7 mouse cellular contexts compared by ENCODE assay signal in the genomic region with DNA sequence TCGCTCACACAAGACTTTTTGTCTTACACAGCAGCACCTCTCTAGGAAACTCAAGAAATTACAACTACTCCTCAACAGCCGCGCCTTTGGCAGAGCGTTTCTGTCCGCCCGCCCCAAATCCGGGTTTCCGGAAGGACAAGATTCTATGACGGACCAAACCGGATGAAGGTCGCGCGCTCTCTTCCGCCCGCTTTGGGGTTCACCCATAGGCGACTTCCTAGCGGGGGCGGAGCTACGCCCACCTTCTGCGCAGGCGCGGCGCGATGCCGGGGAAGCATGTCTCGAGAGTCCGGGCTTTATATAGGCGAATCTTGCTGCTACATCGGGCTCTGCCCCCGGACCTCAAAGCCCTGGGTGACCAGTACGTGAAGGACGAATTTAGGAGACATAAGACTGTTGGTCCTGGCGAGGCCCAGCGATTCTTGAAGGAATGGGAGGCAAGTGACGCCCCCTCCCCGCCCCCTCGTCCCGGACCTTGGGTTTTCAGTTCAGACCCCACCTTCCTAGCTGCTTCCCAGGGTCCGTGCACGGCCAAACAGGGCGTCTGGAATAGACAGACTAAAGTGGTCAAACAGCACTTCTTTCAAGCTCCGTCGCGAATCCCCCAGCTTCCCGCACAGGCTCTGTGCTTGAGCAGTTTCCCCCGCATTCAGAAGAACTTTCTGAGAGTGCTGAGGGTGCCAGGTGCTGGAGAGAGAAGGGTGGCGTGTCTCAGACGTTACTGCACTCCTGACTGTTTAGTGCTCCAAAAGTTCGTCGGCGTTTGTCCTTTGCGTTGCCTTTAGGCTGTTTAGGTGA. TPM values are rescaled to one million over a fixed set of nuclear protein-coding genes. Genes with fewer than 3 reads are reported as not detected.
DNase-seq lines count a peak whose midpoint lies in the region; ATAC-seq lines count a peak whose summit lies in the region.

A gene (plus strand): TSS at position 241 of the 798 bp plus-strand sequence.

- no peaks in the 10 kb centered on the region for H3K9me3 ChIP-seq in embryonic facial prominence, embryonic 12.5 days
- no peaks in the 10 kb centered on the region for H3K9me3 ChIP-seq in limb, embryonic 11.5 days (ENCODE audit: control insufficient read depth, low read length)
- H3K9me3 ChIP-seq in midbrain, embryonic 14.5 days (ENCODE audit: control insufficient read depth, low read length), result no peaks in the 10 kb centered on the region

- H3K4me3 ChIP-seq in embryonic facial prominence, embryonic 12.5 days, result peak within 1 kb of the TSS; percentile 53
- H3K4me3 ChIP-seq in limb, embryonic 11.5 days (ENCODE audit: low read depth, low read length), result peak within 1 kb of the TSS; percentile 62
- peak within 1 kb of the TSS; percentile 60 for H3K4me3 ChIP-seq in midbrain, embryonic 14.5 days (replicated peaks; ENCODE audit: low read depth, low read length)

- H3K27me3 ChIP-seq in embryonic facial prominence, embryonic 12.5 days, result no peaks in the 10 kb centered on the region
- H3K27me3 ChIP-seq in limb, embryonic 11.5 days (ENCODE audit: control insufficient read depth, insufficient read depth, low read length), result no peaks in the 10 kb centered on the region
- no peaks in the 10 kb centered on the region for H3K27me3 ChIP-seq in midbrain, embryonic 14.5 days (ENCODE audit: control insufficient read depth, insufficient read depth, low read length)

- peak; percentile 97 for ATAC-seq in embryonic facial prominence, embryonic 12.5 days (ENCODE audit: insufficient number of reproducible peaks, insufficient read depth, low FRiP score, low TSS enrichment)
- ATAC-seq in limb, embryonic 11.5 days (ENCODE audit: insufficient number of reproducible peaks, low FRiP score, low TSS enrichment, low read depth), result peak; percentile 98
- ATAC-seq in midbrain, embryonic 14.5 days (ENCODE audit: low FRiP score, low TSS enrichment), result peak; percentile 99

- DNase-seq in adrenal gland, postnatal 25 days, result peak; percentile 93
- DNase-seq in heart, adult 11 months, result peak; percentile 99
- peak; percentile 94 for DNase-seq in kidney, adult 18-20 months
- peak; percentile 97 for DNase-seq in limb, embryonic 11.5 days (ENCODE audit: low spot score)
- peak; percentile 99 for DNase-seq in midbrain, embryonic 14.5 days
- DNase-seq in spleen, adult 18-20 months, result peak; percentile 88 to 89

- peak within 1 kb of the TSS; percentile 62 for H3K4me2 ChIP-seq in embryonic facial prominence, embryonic 12.5 days (replicated peaks)
- peak within 1 kb of the TSS; percentile 76 for H3K4me2 ChIP-seq in limb, embryonic 11.5 days (ENCODE audit: low read depth, severe bottlenecking)
- H3K4me2 ChIP-seq in midbrain, embryonic 14.5 days (ENCODE audit: low read length), result peak within 1 kb of the TSS; percentile 67

- no peaks in the 10 kb centered on the region for H3K36me3 ChIP-seq in embryonic facial prominence, embryonic 12.5 days
- H3K36me3 ChIP-seq in limb, embryonic 11.5 days (ENCODE audit: control insufficient read depth, insufficient read depth, low read length), result no peaks in the 10 kb centered on the region
- H3K36me3 ChIP-seq in midbrain, embryonic 14.5 days (ENCODE audit: control insufficient read depth, insufficient read depth, low read length), result no peaks in the 10 kb centered on the region

- peak within 1 kb of the TSS; percentile 76 for H3K27ac ChIP-seq in embryonic facial prominence, embryonic 12.5 days
- H3K27ac ChIP-seq in limb, embryonic 11.5 days (replicated peaks; ENCODE audit: low read depth, low read length), result no peak within 1 kb of the TSS
- peak within 1 kb of the TSS; percentile 67 for H3K27ac ChIP-seq in midbrain, embryonic 14.5 days (replicated peaks; ENCODE audit: low read depth, low read length)

- WGBS in embryonic facial prominence, embryonic 12.5 days, result under 1% methylated on average over 52 of the region's 52 CpGs
- under 1% methylated on average over 52 of the region's 52 CpGs for WGBS in limb, embryonic 11.5 days
- WGBS in midbrain, embryonic 14.5 days, result under 1% methylated on average over 52 of the region's 52 CpGs

- H3K9ac ChIP-seq in embryonic facial prominence, embryonic 12.5 days, result peak within 1 kb of the TSS; percentile 64
- H3K9ac ChIP-seq in limb, embryonic 11.5 days (ENCODE audit: low read length), result peak within 1 kb of the TSS; percentile 78
- H3K9ac ChIP-seq in midbrain, embryonic 14.5 days (replicated peaks; ENCODE audit: low read length), result peak within 1 kb of the TSS; percentile 64

- H3K4me1 ChIP-seq in embryonic facial prominence, embryonic 12.5 days, result peaks cover 2% of the 10 kb centered on the region; the same call in 1 of the 2 replicates
- no peaks in the 10 kb centered on the region for H3K4me1 ChIP-seq in limb, embryonic 11.5 days (ENCODE audit: control insufficient read depth, insufficient read depth, low read length)
- H3K4me1 ChIP-seq in midbrain, embryonic 14.5 days (ENCODE audit: control insufficient read depth, insufficient read depth, low read length), result peaks cover 6% of the 10 kb centered on the region; the same call in 1 of the 2 replicates

RNA-seq across cellular contexts. Expression of the gene that starts here (rescaled TPM):
- total RNA-seq in adrenal gland, postnatal 25 days (2021), result 6.4 and 6.8 TPM in 2 replicates
- 6.9 and 7.3 TPM in 2 replicates for polyA plus RNA-seq in embryonic facial prominence, embryonic 12.5 days (2016; fragmentation: Nextera tagmentation; extraction: Ambion mirVana)
- 7.2 and 7.4 TPM in 2 replicates for polyA plus RNA-seq in limb, embryonic 11.5 days (2014; fragmentation: Nextera tagmentation; extraction: Ambion mirVana)
- 7.1 and 7.3 TPM in 2 replicates for polyA plus RNA-seq in midbrain, embryonic 14.5 days (2014; fragmentation: Nextera tagmentation; extraction: Ambion mirVana)
